In genomic region chr16:96126684-96127171, GRCm38 (mm10) we compare ENCODE assay signal across 8 mouse cellular contexts. TPM values are rescaled to one million over a fixed set of nuclear protein-coding genes. Genes with fewer than 3 reads are reported as not detected.
DNase-seq lines count a peak whose midpoint lies in the region; ATAC-seq and TF ChIP-seq lines count a peak whose summit lies in the region.

No protein-coding gene starts in this region.

- H3K4me3 ChIP-seq in neural tube, embryonic 11.5 days (ENCODE audit: low read depth, low read length), result peak overlapping the region; percentile 97
- H3K4me3 ChIP-seq in heart, embryonic 11.5 days (ENCODE audit: low read depth, low read length), result peak overlapping the region; percentile 99
- H3K4me3 ChIP-seq in limb, embryonic 14.5 days (replicated peaks; ENCODE audit: low read length), result peak overlapping the region; percentile 97
- H3K4me3 ChIP-seq in midbrain, postnatal 0 days (ENCODE audit: low read depth, low read length), result peak overlapping the region; percentile 65

- peak overlapping the region; percentile 99 for H3K9ac ChIP-seq in neural tube, embryonic 11.5 days (ENCODE audit: low read length)
- peak overlapping the region; percentile 98 for H3K9ac ChIP-seq in heart, embryonic 11.5 days (ENCODE audit: low read depth, low read length)
- peak overlapping the region; percentile 98 for H3K9ac ChIP-seq in limb, embryonic 14.5 days (ENCODE audit: low read depth, low read length, severe bottlenecking)
- peak overlapping the region; percentile 80 for H3K9ac ChIP-seq in midbrain, postnatal 0 days (replicated peaks; ENCODE audit: low read length, poor library complexity, severe bottlenecking)

- TF ChIP-seq POLR2A in limb, embryonic 14.5 days (IDR thresholded peaks at IDR 0.05; ENCODE audit: borderline replicate concordance, extremely low read depth, insufficient read depth, insufficient read length), result no peak

- peaks cover 13% of the 10 kb centered on the region for H3K4me1 ChIP-seq in neural tube, embryonic 11.5 days (ENCODE audit: control insufficient read depth, insufficient read depth, low read length)
- H3K4me1 ChIP-seq in heart, embryonic 11.5 days (ENCODE audit: control insufficient read depth, insufficient read depth, low read length), result peaks cover 10% of the 10 kb centered on the region
- H3K4me1 ChIP-seq in limb, embryonic 14.5 days (ENCODE audit: control insufficient read depth, insufficient read depth, low read length), result peaks cover 14% of the 10 kb centered on the region
- peaks cover 8% of the 10 kb centered on the region; the same call in 1 of the 2 replicates for H3K4me1 ChIP-seq in midbrain, postnatal 0 days (ENCODE audit: insufficient read depth, low read length)

- H3K4me2 ChIP-seq in neural tube, embryonic 11.5 days (ENCODE audit: low read depth), result peak overlapping the region; percentile 92
- peak overlapping the region; percentile 72 for H3K4me2 ChIP-seq in heart, embryonic 11.5 days
- peak overlapping the region; percentile 86 for H3K4me2 ChIP-seq in limb, embryonic 14.5 days (replicated peaks; ENCODE audit: low read depth, low read length, severe bottlenecking)
- H3K4me2 ChIP-seq in midbrain, postnatal 0 days (ENCODE audit: low read depth, low read length, poor library complexity, severe bottlenecking), result peak overlapping the region; percentile 68

- peaks cover 21% of the 10 kb centered on the region for H3K36me3 ChIP-seq in neural tube, embryonic 11.5 days (ENCODE audit: control insufficient read depth, insufficient read depth, low read length)
- H3K36me3 ChIP-seq in heart, embryonic 11.5 days (ENCODE audit: control insufficient read depth, insufficient read depth, low read length), result peaks cover 25% of the 10 kb centered on the region
- peaks cover 46% of the 10 kb centered on the region for H3K36me3 ChIP-seq in limb, embryonic 14.5 days (ENCODE audit: control insufficient read depth, insufficient read depth, low read length)
- H3K36me3 ChIP-seq in midbrain, postnatal 0 days (ENCODE audit: insufficient read depth, low read length), result peaks cover 15% of the 10 kb centered on the region

- no peaks in the 10 kb centered on the region for H3K27me3 ChIP-seq in neural tube, embryonic 11.5 days (ENCODE audit: control insufficient read depth, insufficient read depth, low read length)
- no peaks in the 10 kb centered on the region for H3K27me3 ChIP-seq in heart, embryonic 11.5 days (ENCODE audit: control insufficient read depth, insufficient read depth, low read length)
- H3K27me3 ChIP-seq in limb, embryonic 14.5 days (ENCODE audit: control insufficient read depth, insufficient read depth, low read length), result no peaks in the 10 kb centered on the region
- H3K27me3 ChIP-seq in midbrain, postnatal 0 days (ENCODE audit: insufficient read depth, low read length), result no peaks in the 10 kb centered on the region

- H3K9me3 ChIP-seq in neural tube, embryonic 11.5 days (ENCODE audit: control insufficient read depth, low read length), result no peaks in the 10 kb centered on the region
- H3K9me3 ChIP-seq in heart, embryonic 11.5 days (replicated peaks; ENCODE audit: control insufficient read depth, low read length), result no peaks in the 10 kb centered on the region
- no peaks in the 10 kb centered on the region for H3K9me3 ChIP-seq in limb, embryonic 14.5 days (ENCODE audit: control insufficient read depth, low read length)
- no peaks in the 10 kb centered on the region for H3K9me3 ChIP-seq in midbrain, postnatal 0 days (ENCODE audit: low read length)

- WGBS in neural tube, embryonic 11.5 days, result 9% methylated on average over 19 of the region's 19 CpGs
- 3% methylated on average over 19 of the region's 19 CpGs for WGBS in heart, embryonic 11.5 days (ENCODE audit: insufficient replicate concordance)
- 4% methylated on average over 19 of the region's 19 CpGs for WGBS in limb, embryonic 14.5 days
- WGBS in midbrain, postnatal 0 days, result 3% methylated on average over 19 of the region's 19 CpGs

- no peak for ATAC-seq in neural tube, embryonic 11.5 days (ENCODE audit: insufficient read depth, low FRiP score, low TSS enrichment)
- ATAC-seq in heart, embryonic 11.5 days (replicated peaks; ENCODE audit: insufficient number of reproducible peaks, low FRiP score, low TSS enrichment), result no peak
- no peak for ATAC-seq in limb, embryonic 14.5 days (ENCODE audit: low FRiP score, low read depth)
- ATAC-seq in midbrain, postnatal 0 days (ENCODE audit: low FRiP score), result no peak

- DNase-seq in neural tube, embryonic 11.5 days (ENCODE audit: low spot score), result peak; percentile 39
- DNase-seq in neural tube, embryonic 10.5 days (ENCODE audit: extremely low spot score, low spot score), result no peak
- DNase-seq in brain, adult 2 months (ENCODE audit: low read depth, low spot score), result peak; percentile 22
- peak; percentile 15 for DNase-seq in limb, embryonic 14.5 days (ENCODE audit: low spot score)
- DNase-seq in midbrain, postnatal 0 days (ENCODE audit: low spot score), result peak; percentile 2
- DNase-seq in ovary, adult 18-20 months (ENCODE audit: low spot score), result no peak
- DNase-seq in ovary, postnatal 36 days (ENCODE audit: low spot score), result no peak

- TF ChIP-seq CTCF in midbrain, postnatal 0 days (IDR thresholded peaks at IDR 0.05), result no peak

- H3K27ac ChIP-seq in neural tube, embryonic 11.5 days (ENCODE audit: low read depth, low read length), result peak overlapping the region; percentile 97
- peak overlapping the region; percentile 97 for H3K27ac ChIP-seq in heart, embryonic 11.5 days (ENCODE audit: low read depth, low read length)
- peak overlapping the region; percentile 97 for H3K27ac ChIP-seq in limb, embryonic 14.5 days (replicated peaks; ENCODE audit: low read depth, low read length)
- H3K27ac ChIP-seq in midbrain, postnatal 0 days (ENCODE audit: low read depth, low read length), result peak overlapping the region; percentile 96

RNA-seq across cellular contexts. Expression of gene Hmgn1, which starts 0.8 kb away (rescaled TPM):
- polyA plus RNA-seq in neural tube, embryonic 11.5 days (2014; fragmentation: Nextera tagmentation; extraction: Ambion mirVana), result 732 and 792 TPM in 2 replicates
- polyA plus RNA-seq in heart, embryonic 11.5 days (2014; fragmentation: Nextera tagmentation; extraction: Ambion mirVana), result 543 and 564 TPM in 2 replicates
- 283 and 371 TPM in 2 replicates for polyA plus RNA-seq in limb, embryonic 14.5 days (2012; rRNA removed)
- 661 and 673 TPM in 2 replicates for polyA plus RNA-seq in limb, embryonic 14.5 days (2014; fragmentation: Nextera tagmentation; extraction: Ambion mirVana)
- 106 and 119 TPM in 2 replicates for total RNA-seq in midbrain, postnatal 0 days (2014; rRNA removed)
- 184 and 202 TPM in 2 replicates for polyA plus RNA-seq in midbrain, postnatal 0 days (2015; fragmentation: Nextera tagmentation; extraction: Ambion mirVana)

RNA-seq across cellular contexts. Expression of gene Wrb, which starts 18.5 kb away (rescaled TPM):
- 115 and 124 TPM in 2 replicates for polyA plus RNA-seq in neural tube, embryonic 11.5 days (2014; fragmentation: Nextera tagmentation; extraction: Ambion mirVana)
- 84.1 and 96.5 TPM in 2 replicates for polyA plus RNA-seq in heart, embryonic 11.5 days (2014; fragmentation: Nextera tagmentation; extraction: Ambion mirVana)
- 54.7 and 58.6 TPM in 2 replicates for polyA plus RNA-seq in limb, embryonic 14.5 days (2012; rRNA removed)
- 52.9 and 53.9 TPM in 2 replicates for polyA plus RNA-seq in limb, embryonic 14.5 days (2014; fragmentation: Nextera tagmentation; extraction: Ambion mirVana)
- total RNA-seq in midbrain, postnatal 0 days (2014; rRNA removed), result 190 and 218 TPM in 2 replicates
- polyA plus RNA-seq in midbrain, postnatal 0 days (2015; fragmentation: Nextera tagmentation; extraction: Ambion mirVana), result 212 and 228 TPM in 2 replicates

RNA-seq across cellular contexts. Expression of gene Brwd1, which starts 44.4 kb away (rescaled TPM):
- polyA plus RNA-seq in neural tube, embryonic 11.5 days (2014; fragmentation: Nextera tagmentation; extraction: Ambion mirVana), result 215 and 223 TPM in 2 replicates
- 93.8 and 97.7 TPM in 2 replicates for polyA plus RNA-seq in heart, embryonic 11.5 days (2014; fragmentation: Nextera tagmentation; extraction: Ambion mirVana)
- 70.1 and 73.5 TPM in 2 replicates for polyA plus RNA-seq in limb, embryonic 14.5 days (2012; rRNA removed)
- polyA plus RNA-seq in limb, embryonic 14.5 days (2014; fragmentation: Nextera tagmentation; extraction: Ambion mirVana), result 107 and 116 TPM in 2 replicates
- total RNA-seq in midbrain, postnatal 0 days (2014; rRNA removed), result 151 and 186 TPM in 2 replicates
- 169 and 173 TPM in 2 replicates for polyA plus RNA-seq in midbrain, postnatal 0 days (2015; fragmentation: Nextera tagmentation; extraction: Ambion mirVana)

Comparison
In these comparisons a context has a peak if more than half of its experiments do, and no peak if none do; other contexts are left out.
1. DNase-seq: peak in neural tube, embryonic 11.5 days (single experiment), brain, adult 2 months (single experiment), limb, embryonic 14.5 days (single experiment) and midbrain, postnatal 0 days (single experiment); none in neural tube, embryonic 10.5 days (single experiment), ovary, adult 18-20 months (single experiment) and ovary, postnatal 36 days (single experiment).
2. Peak in every context shown above with its lines, with median percentiles within 50 percentile points of each other: H3K27ac ChIP-seq, H3K4me2 ChIP-seq, H3K4me3 ChIP-seq and H3K9ac ChIP-seq.